Mouse (Mus musculus) layer of hippocampus, adult 8-10 months (tissue): ENCODE measurements around the gene Parl. TPM values are rescaled to one million over a fixed set of nuclear protein-coding genes. Genes with fewer than 3 reads are reported as not detected.
A peak's percentile ranks its signal among the peaks of the same experiment; 100 is the strongest.

Experiments
- DNase-seq, 2 experiments: peaks; one replicate each; pipeline ENCODE4 v3.0.0; 2022; ENCODE audit warnings: low spot score in 2 of 2
- total RNA-seq, 4 experiments: library from RNA; stranded (reverse); gene quantifications; 2 replicates each; pipeline ENCODE4 v1.2.4; 2022

Parl gene
- total RNA-seq, 4 experiments from 2014 or later = 52.2 to 73.7 (median 58.0) TPM

GRCm38 (mm10) chr16:20238646-20239045 is 63.5 kb downstream of the Parl start:
- no peak for DNase-seq

- DNase-seq = peak; percentile 54 to 65
Measured at GRCm38 (mm10) chr16:20237426-20237825, 64.8 kb downstream of the Parl start.

DNA sequence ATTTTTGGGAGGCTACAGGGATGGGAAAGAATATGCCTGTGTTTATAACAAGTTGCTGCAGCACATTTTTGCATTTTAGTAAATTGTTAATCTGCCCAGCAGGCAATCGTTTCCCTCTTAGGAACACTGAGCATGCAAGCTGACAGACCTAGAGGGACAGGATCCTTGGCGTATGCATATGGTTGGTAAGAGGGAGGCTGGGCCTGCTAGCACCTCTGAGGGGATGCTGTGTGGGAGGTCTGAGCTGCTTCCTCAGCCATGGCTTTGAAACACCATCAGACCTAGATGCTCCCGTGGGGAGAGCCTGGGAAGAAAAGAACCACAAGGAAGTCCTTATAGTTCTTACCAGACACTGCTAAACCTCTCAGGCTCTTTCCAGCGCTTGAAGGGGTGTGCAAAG is 67.8 kb downstream of the Parl start:
- no peak for DNase-seq

Other genes starting within 250 kb of the Parl start
- 10 to 100 TPM; 76.2 to 95.8 (median 85.2) TPM for gene Klhl24, start 204.8 kb downstream of the Parl start, total RNA-seq
- 10 to 100 TPM; 32.7 to 58.6 (median 42.8) TPM for gene Yeats2, start 161.3 kb downstream of the Parl start, total RNA-seq
- 10 to 100 TPM; 27.2 to 36.7 (median 29.8) TPM for gene Map6d1, start 61.0 kb downstream of the Parl start, total RNA-seq
- not detected for gene Cyp2ab1, start 23.0 kb upstream of the Parl start, total RNA-seq
- 100 to 1,000 TPM; 202 to 301 (median 225) TPM for gene Abcc5, start 124.0 kb upstream of the Parl start, total RNA-seq
- gene Eif2b5, start 196.4 kb upstream of the Parl start, total RNA-seq = 10 to 100 TPM; 48.2 to 57.6 (median 55.7) TPM
- 10 to 100 TPM; 50.2 to 61.7 (median 53.6) TPM for gene Dvl3, start 214.6 kb upstream of the Parl start, total RNA-seq
- 100 to 1,000 TPM; 669 to 728 (median 710) TPM for gene Ap2m1, start 233.1 kb upstream of the Parl start, total RNA-seq
- 100 to 1,000 TPM in 2 of 4 experiments, 10 to 100 TPM in 2; 90.6 to 109 (median 98.4) TPM for gene Abcf3, start 246.2 kb upstream of the Parl start, total RNA-seq